Mouse (Mus musculus) cerebellum, adult 2 months (tissue): ENCODE results near the gene Ano4. TPM values are rescaled to one million over a fixed set of nuclear protein-coding genes. Genes with fewer than 3 reads are reported as not detected.

Source experiments
- DNase-seq, 2 experiments: peaks; one replicate each; pipeline ENCODE4 v3.0.0; 2021
- H3K27ac ChIP-seq: fragments of 200-500 bp; 2 replicates; pipeline ENCODE4 v1.5.1; 2012; ENCODE audit warnings: low read length, control low read depth, inconsistent platforms; ENCODE audit not compliant: insufficient read depth
- H3K27me3 ChIP-seq: fragments of 200-500 bp; 2 replicates; pipeline ENCODE4 v1.6.1; 2012; ENCODE audit warnings: inconsistent platforms, mild to moderate bottlenecking, low read length, moderate library complexity; ENCODE audit not compliant: control insufficient read depth, insufficient read depth
- H3K4me1 ChIP-seq: fragments of 200-500 bp; 2 replicates; pipeline ENCODE4 v1.6.1; 2011; ENCODE audit warnings: low read length; ENCODE audit not compliant: control insufficient read depth, insufficient read depth
- H3K4me3 ChIP-seq: fragments of 200-500 bp; replicated peaks from 2 replicates; pipeline ENCODE3; 2011; ENCODE audit warnings: mild to moderate bottlenecking, low read depth, low read length, control low read depth; ENCODE audit not compliant: insufficient read depth
- CTCF ChIP-seq: fragments of 200-500 bp; IDR thresholded peaks from 2 replicates; pipeline ENCODE4 v1.5.1; 2011; ENCODE audit warnings: low read depth, mild to moderate bottlenecking, control low read depth, low read length, moderate library complexity, borderline replicate concordance; ENCODE audit not compliant: insufficient read depth
- POLR2A ChIP-seq: fragments of 200-500 bp; IDR thresholded peaks from 2 replicates; pipeline ENCODE4 v1.6.1; 2011; ENCODE audit warnings: low read length, control low read depth, borderline replicate concordance; ENCODE audit not compliant: insufficient read depth
- WGBS: fragments of 180-500 bp; shearing (Covaris S2); methylation state at CpG from one replicate; pipeline ENCODE4 v1.1.7; 2018; 5-methylcytosine and 5-hydroxymethylcytosine counted together
- polyA plus RNA-seq: library from polyadenylated mRNA; depleted of rRNA; stranded (reverse); fragments of >200 nt; gene quantifications from 2 replicates; pipeline ENCODE4 v1.2.3, GENCODE M21; 2012

Ano4 gene
- polyA plus RNA-seq, 1 experiment, result 17.9 TPM

- WGBS, result 90% methylated on average over 2 of the region's 2 CpGs
- no peak overlapping the region for H3K27ac ChIP-seq
- TF ChIP-seq POLR2A (no peak), CTCF (no peak)
- no peak for DNase-seq
- no peaks in the 10 kb centered on the region for H3K4me1 ChIP-seq
- no peaks in the 10 kb centered on the region for H3K27me3 ChIP-seq
- H3K4me3 ChIP-seq, result no peak overlapping the region
Measured at GRCm38 (mm10) chr10:89354639-89355038, 10.1 kb upstream of the Ano4 start.

GRCm38 (mm10) chr10:89351416-89351815 is 6.9 kb upstream of the Ano4 start:
- no peaks in the 10 kb centered on the region for H3K4me1 ChIP-seq
- TF ChIP-seq POLR2A, result no peak
- TF ChIP-seq CTCF, result no peak
- 58% methylated on average over 11 of the region's 11 CpGs for WGBS
- H3K27me3 ChIP-seq, result no peaks in the 10 kb centered on the region
- no peak for DNase-seq
- H3K4me3 ChIP-seq, result no peak overlapping the region
- no peak overlapping the region for H3K27ac ChIP-seq

- no peak for TF ChIP-seq CTCF
- no peak for TF ChIP-seq POLR2A
- peaks cover 3% of the 10 kb centered on the region; the same call in 1 of the 2 replicates for H3K4me1 ChIP-seq
- no peak overlapping the region for H3K27ac ChIP-seq
- peak; percentile 9 to 20 for DNase-seq
- no peak overlapping the region for H3K4me3 ChIP-seq
- WGBS, result 33% methylated on average over 6 of the region's 6 CpGs
- H3K27me3 ChIP-seq, result no peaks in the 10 kb centered on the region
Measured at GRCm38 (mm10) chr10:89345606-89346005, 1.0 kb upstream of the Ano4 start.

- 49% methylated on average over 4 of the region's 4 CpGs for WGBS
- DNase-seq, result no peak
- Histone ChIP-seq H3K4me3 (peak overlapping the region; percentile 36), H3K27me3 (no peaks in the 10 kb centered on the region), H3K4me1 (peaks cover 3% of the 10 kb centered on the region; the same call in 1 of the 2 replicates), H3K27ac (no peak overlapping the region)
- TF ChIP-seq POLR2A, result no peak
- no peak for TF ChIP-seq CTCF
Measured at GRCm38 (mm10) chr10:89345196-89345533, 603 bp upstream of the Ano4 start.

- H3K27ac ChIP-seq, result no peak overlapping the region
- WGBS, result 28% methylated on average over 4 of the region's 4 CpGs
- H3K4me1 ChIP-seq, result peaks cover 3% of the 10 kb centered on the region; the same call in 1 of the 2 replicates
- H3K4me3 ChIP-seq, result peak overlapping the region; percentile 36
- no peak for TF ChIP-seq CTCF
- TF ChIP-seq POLR2A, result no peak
- DNase-seq, result no peak
- H3K27me3 ChIP-seq, result no peaks in the 10 kb centered on the region
Measured at GRCm38 (mm10) chr10:89344132-89344490, 451 bp downstream of the Ano4 start.

GRCm38 (mm10) chr10:89343716-89344115 is 846 bp downstream of the Ano4 start:
- Histone ChIP-seq H3K27me3 (no peaks in the 10 kb centered on the region), H3K4me3 (no peak overlapping the region)

GRCm38 (mm10) chr10:89330261-89330660 is 14.3 kb downstream of the Ano4 start:
- TF ChIP-seq CTCF, result no peak
- TF ChIP-seq POLR2A, result no peak
- DNase-seq, result no peak
- H3K27me3 ChIP-seq, result no peaks in the 10 kb centered on the region
- WGBS, result 90% methylated on average over 1 of the region's 1 CpGs
- no peaks in the 10 kb centered on the region for H3K4me1 ChIP-seq
- H3K27ac ChIP-seq, result no peak overlapping the region
- no peak overlapping the region for H3K4me3 ChIP-seq

More at GRCm38 (mm10) chr10:89343716-89344115, 846 bp downstream of the Ano4 start:
- no peak for TF ChIP-seq POLR2A
- no peak for TF ChIP-seq CTCF
- Histone ChIP-seq H3K27ac (no peak overlapping the region), H3K4me1 (peaks cover 3% of the 10 kb centered on the region; the same call in 1 of the 2 replicates)
- WGBS, result 70% methylated on average over 8 of the region's 8 CpGs
- DNase-seq, result no peak

- no peak for DNase-seq
- no peaks in the 10 kb centered on the region for H3K27me3 ChIP-seq
- TF ChIP-seq POLR2A, result no peak
- no peak for TF ChIP-seq CTCF
- H3K4me1 ChIP-seq, result no peaks in the 10 kb centered on the region
- H3K27ac ChIP-seq, result no peak overlapping the region
- H3K4me3 ChIP-seq, result no peak overlapping the region
- WGBS, result 80% methylated on average over 8 of the region's 8 CpGs
Measured at GRCm38 (mm10) chr10:89329806-89330205, 14.8 kb downstream of the Ano4 start.
